Mouse (Mus musculus) lung, embryonic 14.5 days (tissue): ENCODE measurements around the gene Tex38. TPM values are rescaled to one million over a fixed set of nuclear protein-coding genes. Genes with fewer than 3 reads are reported as not detected.

ENCODE experiments used
- ATAC-seq: fragments of 200-750 bp; cut with Nextera tagmentation; 2 replicates; pipeline ENCODE4 v1.8.0; 2017; ENCODE audit warnings: mild to moderate bottlenecking, moderate TSS enrichment, moderate library complexity; ENCODE audit not compliant: insufficient read depth
- DNase-seq: peaks from one replicate; pipeline ENCODE4 v3.0.0-alpha.2; 2015
- H3K27ac ChIP-seq: fragments of 300-500 bp; sonication (generic); 2 replicates; pipeline ENCODE4 v1.5.1; 2014; ENCODE audit warnings: low read depth, mild to moderate bottlenecking, moderate library complexity
- H3K27me3 ChIP-seq: fragments of 300-500 bp; sonication (generic); 2 replicates; pipeline ENCODE4 v1.6.1; 2014; ENCODE audit warnings: low read length, control low read depth; ENCODE audit not compliant: insufficient read depth
- H3K36me3 ChIP-seq: fragments of 300-500 bp; sonication (generic); 2 replicates; pipeline ENCODE4 v1.6.1; 2014; ENCODE audit warnings: control low read depth; ENCODE audit not compliant: insufficient read depth
- H3K4me1 ChIP-seq: fragments of 300-500 bp; sonication (generic); 2 replicates; pipeline ENCODE4 v1.6.1; 2014; ENCODE audit warnings: antibody characterized with exemption, control low read depth; ENCODE audit not compliant: insufficient read depth
- H3K4me2 ChIP-seq: fragments of 300-500 bp; sonication (generic); 2 replicates; pipeline ENCODE4 v1.6.1; 2014; ENCODE audit warnings: mild to moderate bottlenecking
- H3K4me3 ChIP-seq: fragments of 300-500 bp; sonication (generic); 2 replicates; pipeline ENCODE4 v1.5.1; 2014; ENCODE audit warnings: low read depth, low read length
- H3K9ac ChIP-seq: fragments of 300-500 bp; sonication (generic); 2 replicates; pipeline ENCODE4 v1.6.1; 2014
- H3K9me3 ChIP-seq: fragments of 300-500 bp; sonication (generic); 2 replicates; pipeline ENCODE4 v1.6.1; 2016; ENCODE audit warnings: low read depth, low read length, control low read depth
- CTCF ChIP-seq: IDR thresholded peaks from 2 replicates; pipeline ENCODE4 v1.5.1; 2016; ENCODE audit warnings: antibody characterized with exemption, low read depth
- WGBS: fragments of 180-500 bp; shearing (Covaris S2); extraction: QIAGEN DNeasy Blood & Tissue Kit; methylation state at CpG from one replicate; pipeline ENCODE4 v1.1.7; 2014; 5-methylcytosine and 5-hydroxymethylcytosine counted together
- polyA plus RNA-seq: library from polyadenylated mRNA; unstranded; fragments of >200 nt; fragmentation: Nextera tagmentation; extraction: Ambion mirVana; gene quantifications from 2 replicates; pipeline ENCODE4 v1.2.1, GENCODE M21; 2014

Tex38 gene
- polyA plus RNA-seq, 1 experiment from 2014 or later: not detected

DNA sequence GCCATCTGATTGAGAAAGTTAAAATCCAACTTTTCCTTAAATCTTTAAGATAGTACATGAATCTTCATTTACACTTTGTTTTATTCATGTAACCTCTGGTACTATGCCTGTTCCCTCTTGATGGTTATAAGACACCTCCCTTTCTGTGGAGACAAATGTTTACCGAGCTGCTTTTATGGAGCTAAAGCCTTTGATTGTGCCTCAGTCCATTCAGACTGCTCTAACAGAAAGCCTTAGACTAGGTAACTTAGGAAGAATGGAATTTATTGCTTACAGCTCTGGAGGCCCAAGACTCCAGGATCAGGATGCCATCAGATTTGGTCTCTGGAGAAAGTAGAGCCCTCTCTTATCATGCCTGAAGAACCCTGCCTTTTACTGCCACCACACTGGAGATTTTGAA is 32.6 kb downstream of the Tex38 start:
- no peak overlapping the region for H3K4me3 ChIP-seq
- DNase-seq (no peak), ATAC-seq (no peak)
- H3K4me2 ChIP-seq: no peak overlapping the region
- peaks cover 37% of the 10 kb centered on the region for H3K36me3 ChIP-seq
- no peak overlapping the region for H3K9ac ChIP-seq
- no peak for TF ChIP-seq CTCF
- WGBS: 73% methylated on average over 1 of the region's 1 CpGs
- H3K27ac ChIP-seq: no peak overlapping the region
- H3K4me1 ChIP-seq: no peaks in the 10 kb centered on the region
- no peaks in the 10 kb centered on the region for H3K9me3 ChIP-seq
- H3K27me3 ChIP-seq: no peaks in the 10 kb centered on the region

GRCm38 (mm10) chr4:115743096-115743495 is 37.7 kb downstream of the Tex38 start:
- H3K9me3 ChIP-seq: no peaks in the 10 kb centered on the region
- H3K4me1 ChIP-seq: peaks cover 11% of the 10 kb centered on the region
- H3K27me3 ChIP-seq: no peaks in the 10 kb centered on the region
- no peak for DNase-seq
- H3K9ac ChIP-seq: no peak overlapping the region
- WGBS: 79% methylated on average over 4 of the region's 4 CpGs
- no peak for ATAC-seq
- no peak overlapping the region for H3K27ac ChIP-seq
- no peak overlapping the region for H3K4me2 ChIP-seq
- TF ChIP-seq CTCF: no peak
- H3K36me3 ChIP-seq: peaks cover 46% of the 10 kb centered on the region
- no peak overlapping the region for H3K4me3 ChIP-seq

DNA sequence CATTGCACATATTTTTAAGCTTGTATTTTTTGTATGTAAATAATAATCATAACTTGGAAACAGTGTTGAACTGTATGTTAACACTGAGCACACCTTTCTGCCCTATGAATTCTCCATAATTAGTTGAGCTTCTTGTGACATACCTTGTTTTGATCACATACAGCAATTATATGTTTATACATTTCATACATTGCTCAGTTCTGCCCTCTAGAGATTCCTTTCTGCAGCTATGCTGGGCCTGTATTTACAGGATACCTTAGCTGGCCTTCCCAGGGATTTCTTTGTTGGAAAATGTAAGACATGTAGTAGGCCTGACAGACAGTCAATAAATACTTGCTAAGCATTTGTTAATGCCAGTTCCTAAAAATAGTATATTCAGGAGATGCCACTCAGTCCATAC is 38.2 kb downstream of the Tex38 start:
- Histone ChIP-seq H3K4me3 (no peak overlapping the region), H3K9ac (no peak overlapping the region), H3K36me3 (peaks cover 44% of the 10 kb centered on the region), H3K4me2 (no peak overlapping the region), H3K9me3 (no peaks in the 10 kb centered on the region), H3K4me1 (peaks cover 11% of the 10 kb centered on the region), H3K27me3 (no peaks in the 10 kb centered on the region), H3K27ac (no peak overlapping the region)
- DNase-seq (no peak), ATAC-seq (no peak)
- TF ChIP-seq CTCF: no peak

GRCm38 (mm10) chr4:115738481-115738985 is 42.3 kb downstream of the Tex38 start:
- Histone ChIP-seq H3K27me3 (no peaks in the 10 kb centered on the region), H3K4me3 (peak overlapping the region; percentile 77), H3K27ac (no peak overlapping the region), H3K4me2 (peak overlapping the region; percentile 84), H3K9ac (peak overlapping the region; percentile 82), H3K4me1 (peaks cover 11% of the 10 kb centered on the region), H3K36me3 (peaks cover 28% of the 10 kb centered on the region), H3K9me3 (no peaks in the 10 kb centered on the region)
- no peak for TF ChIP-seq CTCF
- 38% methylated on average over 13 of the region's 13 CpGs for WGBS
- ATAC-seq (no peak), DNase-seq (no peak)

DNA sequence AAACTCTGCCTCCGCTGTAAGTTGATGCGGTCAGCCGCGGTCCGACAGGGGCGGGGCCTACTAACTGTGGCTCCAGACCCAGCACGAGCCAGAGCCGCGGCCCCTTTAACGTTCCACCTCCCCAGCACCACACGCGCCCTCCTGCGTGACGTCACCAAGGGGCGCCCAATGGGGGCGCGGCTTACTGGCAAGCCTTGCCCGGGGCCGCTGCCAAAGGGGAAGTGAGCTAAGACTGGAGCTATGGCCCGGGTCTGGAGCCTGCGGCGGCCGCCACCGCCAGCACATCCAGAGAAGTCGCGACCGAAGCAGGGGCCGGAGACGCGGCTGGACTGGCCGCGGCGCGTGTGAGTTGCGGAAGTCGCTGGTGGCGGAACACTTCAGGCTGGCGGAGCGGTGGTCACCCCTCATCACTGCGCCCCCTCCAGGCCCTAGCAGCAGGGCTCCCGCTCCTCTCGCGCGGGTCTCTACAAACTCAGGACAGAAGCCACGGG is 43.2 kb downstream of the Tex38 start, which contains the start of gene Efcab14:
Gene Efcab14 (plus strand): TSS at position 194 of the 491 bp plus-strand sequence.
- 0% methylated on average over 41 of the region's 45 CpGs for WGBS
- peak within 1 kb of the TSS; percentile 89 for H3K27ac ChIP-seq
- peaks cover 11% of the 10 kb centered on the region for H3K4me1 ChIP-seq
- peak; percentile 58 for TF ChIP-seq CTCF
- no peaks in the 10 kb centered on the region for H3K9me3 ChIP-seq
- H3K4me2 ChIP-seq: peak within 1 kb of the TSS; percentile 84
- H3K36me3 ChIP-seq: peaks cover 22% of the 10 kb centered on the region
- H3K4me3 ChIP-seq: peak within 1 kb of the TSS; percentile 77
- H3K9ac ChIP-seq: peak within 1 kb of the TSS; percentile 82
- peak; percentile 100 for DNase-seq
- peak; percentile 100 for ATAC-seq
- no peaks in the 10 kb centered on the region for H3K27me3 ChIP-seq

DNA sequence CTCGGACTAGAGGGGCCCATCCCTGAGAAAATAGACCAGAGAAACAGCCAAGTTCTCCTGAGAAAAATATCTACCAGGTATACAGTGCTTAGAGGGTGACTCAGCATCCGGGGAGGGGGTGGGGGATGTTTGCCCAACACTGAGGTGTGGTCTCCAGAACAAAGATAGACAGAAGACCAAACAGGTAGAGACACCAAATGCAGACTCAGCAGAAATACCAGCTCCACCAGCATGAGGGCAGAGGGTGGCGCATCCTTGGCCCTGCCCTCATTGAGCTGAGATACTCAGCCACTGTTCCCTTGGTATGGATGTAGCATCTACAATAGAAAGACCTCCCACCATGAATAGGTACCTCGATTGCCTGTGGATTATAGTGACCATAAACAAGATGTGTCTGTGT is 46.0 kb downstream of the Tex38 start:
- no peak overlapping the region for H3K4me2 ChIP-seq
- peaks cover 11% of the 10 kb centered on the region for H3K4me1 ChIP-seq
- no peak overlapping the region for H3K9ac ChIP-seq
- ATAC-seq (no peak), DNase-seq (no peak)
- H3K36me3 ChIP-seq: no peaks in the 10 kb centered on the region
- H3K27me3 ChIP-seq: no peaks in the 10 kb centered on the region
- H3K27ac ChIP-seq: no peak overlapping the region
- no peak for TF ChIP-seq CTCF
- 53% methylated on average over 4 of the region's 4 CpGs for WGBS
- H3K4me3 ChIP-seq: no peak overlapping the region
- H3K9me3 ChIP-seq: no peaks in the 10 kb centered on the region

DNA sequence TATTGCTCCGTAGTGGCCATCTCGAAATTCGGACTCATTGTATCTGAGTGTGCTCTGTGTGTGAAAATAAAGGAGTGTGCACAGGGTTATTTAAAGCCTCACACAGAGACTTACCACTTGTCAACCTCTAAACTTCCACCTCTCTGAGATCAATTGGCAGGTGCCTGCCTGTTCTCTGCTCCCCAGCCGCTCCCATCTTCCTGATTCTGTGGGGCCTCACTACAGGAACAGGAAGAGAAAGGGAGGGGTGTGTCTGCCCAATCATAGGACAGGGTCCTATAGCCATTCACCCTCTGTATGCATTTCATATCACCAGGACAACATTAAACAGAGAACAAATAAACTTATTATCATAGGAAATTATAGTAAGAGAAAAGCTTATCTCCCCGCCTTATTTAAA is 47.1 kb downstream of the Tex38 start:
- WGBS: 70% methylated on average over 5 of the region's 5 CpGs
- ATAC-seq: no peak

More for the DNA sequence above, 47.1 kb downstream of the Tex38 start:
- Histone ChIP-seq H3K4me1 (peaks cover 5% of the 10 kb centered on the region), H3K27ac (no peak overlapping the region), H3K9ac (no peak overlapping the region), H3K36me3 (no peaks in the 10 kb centered on the region), H3K9me3 (no peaks in the 10 kb centered on the region), H3K4me3 (no peak overlapping the region), H3K27me3 (no peaks in the 10 kb centered on the region), H3K4me2 (no peak overlapping the region)
- TF ChIP-seq CTCF: no peak
- DNase-seq: no peak
